Mouse (Mus musculus) forebrain, embryonic 16.5 days (tissue): ENCODE data around the gene Spaca6. TPM values are rescaled to one million over a fixed set of nuclear protein-coding genes. Genes with fewer than 3 reads are reported as not detected.

Source experiments
- ATAC-seq: fragments of 200-750 bp; cut with Nextera tagmentation; 2 replicates; pipeline ENCODE4 v1.8.0; 2017; ENCODE audit warnings: mild to moderate bottlenecking, moderate library complexity
- H3K27ac ChIP-seq: fragments of 300-500 bp; sonication (generic); 2 replicates; pipeline ENCODE4 v1.5.1; 2014; ENCODE audit warnings: low read length, control low read depth
- H3K27me3 ChIP-seq: fragments of 300-500 bp; sonication (generic); replicated peaks from 2 replicates; pipeline ENCODE4 v1.6.1; 2014; ENCODE audit warnings: low read length; ENCODE audit not compliant: control insufficient read depth, insufficient read depth
- H3K36me3 ChIP-seq: fragments of 300-500 bp; sonication (generic); 2 replicates; pipeline ENCODE4 v1.6.1; 2014; ENCODE audit not compliant: control insufficient read depth, insufficient read depth
- H3K4me1 ChIP-seq: fragments of 300-500 bp; sonication (generic); replicated peaks from 2 replicates; pipeline ENCODE4 v1.6.1; 2014; ENCODE audit warnings: low read length; ENCODE audit not compliant: control insufficient read depth, insufficient read depth
- H3K4me2 ChIP-seq: fragments of 300-500 bp; sonication (generic); 2 replicates; pipeline ENCODE4 v1.6.1; 2014; ENCODE audit warnings: mild to moderate bottlenecking, low read length, control low read depth
- H3K4me3 ChIP-seq: fragments of 300-500 bp; sonication (generic); replicated peaks from 2 replicates; pipeline ENCODE4 v1.5.1; 2014; ENCODE audit warnings: mild to moderate bottlenecking, low read length, control low read depth
- H3K9ac ChIP-seq: fragments of 300-500 bp; sonication (generic); replicated peaks from 2 replicates; pipeline ENCODE4 v1.6.1; 2014; ENCODE audit warnings: low read depth, low read length, control low read depth
- H3K9me3 ChIP-seq: fragments of 300-500 bp; sonication (generic); 2 replicates; pipeline ENCODE4 v1.6.1; 2016; ENCODE audit warnings: low read length; ENCODE audit not compliant: control insufficient read depth
- WGBS: fragments of 180-500 bp; shearing (Covaris S2); extraction: QIAGEN DNeasy Blood & Tissue Kit; methylation state at CpG from one replicate; pipeline ENCODE4 v1.1.7; 2014; 5-methylcytosine and 5-hydroxymethylcytosine counted together
- polyA plus RNA-seq: library from polyadenylated mRNA; unstranded; fragments of >200 nt; fragmentation: Nextera tagmentation; extraction: Ambion mirVana; gene quantifications from 2 replicates; pipeline ENCODE4 v1.2.1, GENCODE M21; 2015

Spaca6 gene
- polyA plus RNA-seq = 19.0 and 30.7 TPM in 2 replicates

DNA sequence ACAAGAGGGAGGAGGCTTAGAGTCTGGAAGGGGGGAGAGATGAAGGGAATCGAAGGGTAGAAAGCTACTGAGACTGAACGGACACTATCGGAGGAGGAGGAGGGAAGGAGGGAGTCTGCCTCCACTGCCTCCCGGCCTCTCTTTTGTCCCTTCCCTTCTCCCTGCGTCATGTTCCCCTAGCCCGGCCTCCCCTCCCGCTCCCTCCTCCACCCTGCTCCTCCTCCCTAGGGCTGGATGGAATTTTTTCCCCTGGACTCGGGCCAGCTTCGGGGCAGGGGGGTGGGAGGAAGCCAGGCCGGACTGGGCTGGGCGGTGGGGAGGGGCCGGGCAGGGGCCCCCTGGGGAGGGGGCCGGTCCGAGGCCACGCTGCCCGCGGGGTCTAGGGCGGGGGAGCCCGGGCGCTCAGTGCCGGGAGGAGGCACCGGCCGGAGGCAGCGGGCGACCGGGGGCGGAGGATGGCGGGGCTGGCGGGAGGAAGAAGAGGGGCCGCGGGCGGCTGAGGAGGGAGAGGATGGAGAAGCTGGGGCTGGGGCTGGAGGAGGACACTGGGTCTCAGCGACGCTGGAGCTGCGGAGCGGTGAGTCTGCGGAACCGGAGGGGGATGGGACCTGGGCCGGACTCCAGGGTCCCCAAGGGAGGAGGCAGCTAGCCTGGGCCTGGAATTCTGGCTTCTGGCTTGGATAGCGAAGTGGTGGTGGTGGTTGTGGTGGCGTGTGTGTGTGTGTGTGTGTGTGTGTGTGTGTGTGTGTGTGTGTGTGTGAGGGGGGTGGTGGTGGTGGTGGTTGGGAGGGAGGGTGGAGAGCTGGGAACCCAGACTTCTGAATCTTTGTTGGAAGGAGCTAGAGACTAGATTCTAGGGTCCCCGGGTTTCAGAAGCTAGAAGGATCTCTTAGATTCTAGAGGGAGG, at the start of gene Spaca6:
Gene Spaca6, plus strand, starts transcription at position 408 of the 907 bp plus-strand sequence.
- peak within 1 kb of the TSS; percentile 97 for H3K4me3 ChIP-seq
- H3K27me3 ChIP-seq = no peaks in the 10 kb centered on the region
- peaks cover 30% of the 10 kb centered on the region for H3K4me1 ChIP-seq
- peak within 1 kb of the TSS; percentile 100 for H3K9ac ChIP-seq
- under 1% methylated on average over 41 of the region's 42 CpGs for WGBS
- H3K9me3 ChIP-seq = no peaks in the 10 kb centered on the region
- peak within 1 kb of the TSS; percentile 92 for H3K4me2 ChIP-seq
- peaks cover 2% of the 10 kb centered on the region for H3K36me3 ChIP-seq
- peak within 1 kb of the TSS; percentile 100 for H3K27ac ChIP-seq
- peak; percentile 86 for ATAC-seq

GRCm38 (mm10) chr17:17790866-17791630, 35.9 kb upstream of the Spaca6 start:
- H3K4me1 ChIP-seq = no peaks in the 10 kb centered on the region
- no peak for ATAC-seq
- H3K9ac ChIP-seq = no peak overlapping the region
- no peak overlapping the region for H3K4me2 ChIP-seq
- no peaks in the 10 kb centered on the region for H3K9me3 ChIP-seq
- H3K4me3 ChIP-seq = no peak overlapping the region
- no peak overlapping the region for H3K27ac ChIP-seq
- H3K36me3 ChIP-seq = no peaks in the 10 kb centered on the region
- 80% methylated on average over 3 of the region's 3 CpGs for WGBS
- no peaks in the 10 kb centered on the region for H3K27me3 ChIP-seq

- no peak overlapping the region for H3K4me3 ChIP-seq
- no peak overlapping the region for H3K27ac ChIP-seq
- 32% methylated on average over 1 of the region's 1 CpGs for WGBS
- no peak overlapping the region for H3K4me2 ChIP-seq
- H3K27me3 ChIP-seq = no peaks in the 10 kb centered on the region
- H3K9me3 ChIP-seq = no peaks in the 10 kb centered on the region
- no peak overlapping the region for H3K9ac ChIP-seq
- no peaks in the 10 kb centered on the region for H3K4me1 ChIP-seq
- H3K36me3 ChIP-seq = no peaks in the 10 kb centered on the region
- ATAC-seq = no peak
Measured at GRCm38 (mm10) chr17:17792578-17792977, 34.4 kb upstream of the Spaca6 start.

DNA sequence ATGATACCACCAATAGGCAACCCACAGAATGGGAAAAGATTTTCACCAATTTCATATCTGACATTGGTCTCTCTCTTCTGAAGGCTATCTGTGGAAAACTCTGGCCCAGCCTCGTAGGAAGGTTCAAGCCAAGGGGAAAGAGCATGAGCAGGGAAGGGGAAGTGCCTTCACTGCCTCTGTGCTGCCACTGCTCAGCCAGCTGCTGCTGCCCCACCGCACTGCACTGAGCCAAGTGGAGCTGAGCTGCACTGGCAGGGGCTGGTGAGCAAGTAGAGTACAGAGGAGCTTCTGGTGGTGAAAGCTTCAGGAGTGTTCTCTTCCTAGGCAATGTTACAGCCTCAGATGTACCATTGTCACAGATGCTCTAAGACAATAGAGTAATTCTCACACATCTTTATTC, 31.4 kb upstream of the Spaca6 start:
- Histone ChIP-seq H3K4me3 (no peak overlapping the region), H3K9ac (no peak overlapping the region), H3K27ac (no peak overlapping the region), H3K27me3 (no peaks in the 10 kb centered on the region), H3K36me3 (no peaks in the 10 kb centered on the region), H3K4me1 (no peaks in the 10 kb centered on the region), H3K4me2 (no peak overlapping the region), H3K9me3 (no peaks in the 10 kb centered on the region)
- 51% methylated on average over 2 of the region's 2 CpGs for WGBS
- ATAC-seq = no peak

DNA sequence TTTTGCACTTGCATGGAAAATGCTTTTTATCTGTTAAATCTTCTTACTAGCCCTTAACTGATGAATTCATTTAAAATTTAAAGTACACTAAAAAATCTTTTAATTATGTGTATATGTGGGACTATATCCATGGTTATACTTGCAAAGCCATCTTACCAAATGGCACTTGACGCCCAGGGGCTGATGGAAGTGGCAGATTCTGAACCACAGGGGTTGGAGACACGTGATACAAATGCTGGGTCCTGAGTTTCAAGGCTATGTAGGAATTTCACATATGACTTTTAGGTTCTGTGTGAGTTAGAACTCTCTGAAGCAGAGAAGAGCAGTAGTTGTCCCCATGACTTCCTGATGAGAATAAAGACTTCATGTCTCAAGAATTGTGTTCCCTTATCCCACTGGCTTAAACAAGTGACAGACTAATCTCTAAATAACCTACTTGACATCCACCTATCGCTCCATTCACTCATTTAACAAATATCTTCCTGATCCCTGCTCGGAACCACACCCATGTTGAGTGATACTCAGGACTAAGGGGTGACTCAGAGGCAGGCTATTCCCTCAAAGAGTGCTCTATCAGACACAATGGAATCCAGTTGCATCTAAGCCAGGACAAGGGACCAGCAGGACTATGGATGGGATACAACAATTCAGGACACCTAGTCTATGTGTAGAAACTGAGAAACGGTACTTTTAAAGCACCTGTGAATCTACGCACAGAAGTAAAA, 3.2 kb upstream of the Spaca6 start:
- H3K27ac ChIP-seq = no peak overlapping the region
- H3K9me3 ChIP-seq = no peaks in the 10 kb centered on the region
- no peaks in the 10 kb centered on the region for H3K27me3 ChIP-seq
- ATAC-seq = no peak
- H3K4me3 ChIP-seq = no peak overlapping the region
- peaks cover 5% of the 10 kb centered on the region for H3K4me1 ChIP-seq
- no peak overlapping the region for H3K9ac ChIP-seq
- H3K36me3 ChIP-seq = no peaks in the 10 kb centered on the region
- no peak overlapping the region for H3K4me2 ChIP-seq
- 81% methylated on average over 6 of the region's 6 CpGs for WGBS

DNA sequence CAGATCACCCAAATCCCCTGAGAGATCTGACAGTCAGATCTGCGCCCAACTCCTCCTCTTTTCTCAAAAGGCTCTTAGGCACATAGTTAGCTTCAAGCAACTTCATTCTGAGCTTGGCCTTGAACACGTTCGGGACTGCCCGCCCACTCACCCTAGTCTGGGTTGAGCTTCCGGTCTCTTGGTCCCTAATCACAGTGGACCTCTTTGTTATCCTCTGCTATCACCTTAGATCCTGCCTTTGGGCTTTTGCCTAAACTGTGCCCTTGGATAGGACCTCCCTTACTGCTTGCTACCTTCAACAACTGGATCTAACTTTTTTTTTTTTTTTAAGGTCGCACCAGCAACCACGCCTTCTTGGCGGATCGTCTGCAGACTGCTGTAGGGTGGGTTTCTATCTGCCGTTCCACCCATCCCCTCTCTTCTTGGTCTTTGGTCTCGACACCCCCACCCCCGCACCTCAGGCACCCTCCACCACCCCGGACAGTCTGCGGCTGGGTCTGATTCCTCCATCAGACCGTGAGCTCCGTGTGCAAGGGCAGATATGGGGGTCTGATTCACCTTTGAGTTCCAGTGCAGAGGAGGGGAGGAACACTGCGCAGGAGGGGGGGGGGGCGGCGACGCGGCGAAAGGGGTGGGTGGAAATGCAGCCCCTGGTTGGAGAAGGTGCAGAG, 902 bp upstream of the Spaca6 start:
- Histone ChIP-seq H3K4me2 (peak overlapping the region; percentile 92), H3K27ac (peak overlapping the region; percentile 100), H3K27me3 (no peaks in the 10 kb centered on the region), H3K4me3 (peak overlapping the region; percentile 97), H3K36me3 (no peaks in the 10 kb centered on the region), H3K4me1 (peaks cover 23% of the 10 kb centered on the region), H3K9ac (peak overlapping the region; percentile 100), H3K9me3 (no peaks in the 10 kb centered on the region)
- ATAC-seq = peak; percentile 41
- 2% methylated on average over 21 of the region's 22 CpGs for WGBS

DNA sequence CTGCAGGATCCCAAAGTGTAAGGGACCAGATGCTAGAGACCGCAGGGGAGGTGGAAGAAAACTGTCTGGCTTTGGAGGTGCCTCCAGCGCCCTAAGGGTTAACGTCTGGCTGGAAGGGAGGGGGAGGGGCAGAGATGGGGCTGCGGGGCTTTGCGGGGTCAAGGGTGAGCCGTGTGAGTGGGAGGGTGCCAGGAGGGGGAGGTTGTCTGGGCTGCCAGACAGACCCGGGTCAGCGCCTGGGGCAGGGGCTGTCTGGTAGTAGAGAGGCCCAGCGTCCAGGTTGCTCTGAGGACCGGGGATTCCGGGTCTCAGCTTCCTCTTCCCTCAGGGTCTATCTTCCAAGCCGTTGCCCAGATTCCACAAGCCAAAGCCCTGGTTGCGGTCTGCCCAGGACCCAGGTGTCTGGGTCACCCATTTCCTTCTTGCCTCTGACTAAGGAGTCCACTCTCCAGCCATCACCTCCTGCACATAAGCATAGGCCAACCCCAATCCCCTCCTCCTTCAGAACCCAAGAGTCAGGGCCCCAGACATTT, 766 bp downstream of the Spaca6 start:
- peak overlapping the region; percentile 97 for H3K4me3 ChIP-seq
- peak; percentile 4 for ATAC-seq
- no peaks in the 10 kb centered on the region for H3K9me3 ChIP-seq
- 0% methylated on average over 13 of the region's 13 CpGs for WGBS
- peaks cover 34% of the 10 kb centered on the region for H3K4me1 ChIP-seq
- peak overlapping the region; percentile 92 for H3K4me2 ChIP-seq
- no peaks in the 10 kb centered on the region for H3K27me3 ChIP-seq
- peaks cover 8% of the 10 kb centered on the region for H3K36me3 ChIP-seq
- H3K27ac ChIP-seq = peak overlapping the region; percentile 100
- H3K9ac ChIP-seq = peak overlapping the region; percentile 100

DNA sequence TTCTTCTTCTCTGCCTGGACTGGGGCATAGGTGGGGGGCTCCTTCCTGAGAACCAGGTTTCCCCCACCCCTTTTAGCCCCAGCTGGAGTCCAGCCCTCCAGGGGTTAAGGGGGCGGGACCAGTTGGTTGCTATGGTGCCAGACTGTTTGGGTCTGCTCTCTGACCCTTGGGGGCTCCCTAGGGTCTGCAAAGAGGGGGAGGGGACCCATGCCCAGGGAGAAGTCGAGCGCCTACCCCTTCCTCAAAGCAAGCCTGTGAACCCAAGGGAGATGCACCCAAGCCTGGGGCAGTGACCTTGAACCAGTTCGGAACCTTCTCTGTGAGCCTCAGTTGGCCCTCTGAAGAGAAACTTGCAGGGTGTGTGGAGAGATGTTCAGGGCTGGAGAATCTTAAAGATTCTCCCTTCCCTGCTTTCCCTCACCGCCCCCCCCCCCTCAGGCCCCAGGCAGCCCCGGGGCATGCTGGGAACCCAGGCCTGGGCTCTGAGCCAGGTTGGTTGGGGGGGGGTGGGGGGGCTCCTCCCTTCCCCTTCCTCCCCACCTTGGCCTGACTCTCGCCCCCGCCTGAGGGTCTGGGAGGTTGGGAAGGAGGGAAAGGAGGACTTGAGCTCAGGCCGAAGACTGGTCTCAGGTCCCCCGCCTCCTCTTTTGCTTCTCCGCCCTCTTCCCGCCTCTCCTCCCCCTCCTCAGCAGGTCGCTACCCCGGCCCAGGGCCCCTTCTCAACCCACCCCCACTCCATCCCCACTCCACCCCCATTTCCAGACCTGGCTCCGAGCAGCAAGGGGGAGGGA, 1.4 kb downstream of the Spaca6 start:
- WGBS = 0% methylated on average over 8 of the region's 15 CpGs
- Histone ChIP-seq H3K9ac (peak overlapping the region; percentile 100), H3K4me3 (peak overlapping the region; percentile 97), H3K4me2 (peak overlapping the region; percentile 92), H3K4me1 (peaks cover 36% of the 10 kb centered on the region), H3K36me3 (peaks cover 9% of the 10 kb centered on the region), H3K27ac (peak overlapping the region; percentile 100), H3K27me3 (no peaks in the 10 kb centered on the region), H3K9me3 (no peaks in the 10 kb centered on the region)
- ATAC-seq = peak; percentile 39
